Mouse (Mus musculus) heart, postnatal 0 days (tissue): ENCODE measurements around the gene H2-D1. TPM values are rescaled to one million over a fixed set of nuclear protein-coding genes. Genes with fewer than 3 reads are reported as not detected.

Experiments
- ATAC-seq: fragments of 200-750 bp; cut with Nextera tagmentation; 2 replicates; pipeline ENCODE4 v1.8.0; 2017; ENCODE audit warnings: low read depth, moderate number of reproducible peaks, moderate library complexity; ENCODE audit not compliant: insufficient read depth
- DNase-seq: peaks from one replicate; pipeline ENCODE4 v3.0.0-alpha.2; 2016; ENCODE audit warnings: low spot score
- H3K27ac ChIP-seq: fragments of 300-500 bp; sonication (generic); 2 replicates; pipeline ENCODE4 v1.5.1; 2014; ENCODE audit warnings: low read depth, mild to moderate bottlenecking
- H3K27me3 ChIP-seq: fragments of 300-500 bp; sonication (generic); 2 replicates; pipeline ENCODE4 v1.6.1; 2014; ENCODE audit warnings: low read length, mixed read lengths; ENCODE audit not compliant: control insufficient read depth, insufficient read depth
- H3K36me3 ChIP-seq: fragments of 300-500 bp; sonication (generic); replicated peaks from 2 replicates; pipeline ENCODE4 v1.6.1; 2014; ENCODE audit warnings: low read length, mixed read lengths; ENCODE audit not compliant: control insufficient read depth, insufficient read depth
- H3K4me1 ChIP-seq: fragments of 300-500 bp; sonication (generic); 2 replicates; pipeline ENCODE4 v1.6.1; 2014; ENCODE audit warnings: antibody characterized with exemption; ENCODE audit not compliant: control insufficient read depth, insufficient read depth
- H3K4me2 ChIP-seq: fragments of 300-500 bp; sonication (generic); 2 replicates; pipeline ENCODE4 v1.6.1; 2014; ENCODE audit warnings: low read depth, mild to moderate bottlenecking, low read length, moderate library complexity
- H3K4me3 ChIP-seq: fragments of 300-500 bp; sonication (generic); 2 replicates; pipeline ENCODE4 v1.5.1; 2014; ENCODE audit warnings: low read depth, low read length
- H3K9ac ChIP-seq: fragments of 300-500 bp; sonication (generic); replicated peaks from 2 replicates; pipeline ENCODE4 v1.6.1; 2014; ENCODE audit warnings: low read depth, low read length, mixed read lengths
- H3K9me3 ChIP-seq: fragments of 300-500 bp; sonication (generic); replicated peaks from 2 replicates; pipeline ENCODE4 v1.6.1; 2016; ENCODE audit warnings: low read length; ENCODE audit not compliant: control insufficient read depth
- CTCF ChIP-seq: IDR thresholded peaks from 2 replicates; pipeline ENCODE4 v1.5.1; 2016; ENCODE audit warnings: antibody characterized with exemption, control low read depth, low read depth
- EP300 ChIP-seq: IDR thresholded peaks from 2 replicates; pipeline ENCODE4 v1.6.1; 2016; ENCODE audit warnings: antibody characterized with exemption, low read depth
- WGBS: fragments of 180-500 bp; shearing (Covaris S2); extraction: QIAGEN DNeasy Blood & Tissue Kit; methylation state at CpG from one replicate; pipeline ENCODE4 v1.1.7; 2014; 5-methylcytosine and 5-hydroxymethylcytosine counted together
- polyA plus RNA-seq: library from polyadenylated mRNA; unstranded; fragments of >200 nt; fragmentation: Nextera tagmentation; extraction: Ambion mirVana; gene quantifications from 2 replicates; pipeline ENCODE4 v1.2.1, GENCODE M21; 2015
- total RNA-seq: library from RNA; depleted of rRNA; stranded (reverse); fragments of >200 nt; gene quantifications from 2 replicates; pipeline ENCODE4 v1.2.3, GENCODE M21; 2014; ENCODE audit warnings: low replicate concordance

The H2-D1 gene
- total and polyA plus RNA-seq, 2 experiments from 2014 or later = 104 to 113 TPM

DNA sequence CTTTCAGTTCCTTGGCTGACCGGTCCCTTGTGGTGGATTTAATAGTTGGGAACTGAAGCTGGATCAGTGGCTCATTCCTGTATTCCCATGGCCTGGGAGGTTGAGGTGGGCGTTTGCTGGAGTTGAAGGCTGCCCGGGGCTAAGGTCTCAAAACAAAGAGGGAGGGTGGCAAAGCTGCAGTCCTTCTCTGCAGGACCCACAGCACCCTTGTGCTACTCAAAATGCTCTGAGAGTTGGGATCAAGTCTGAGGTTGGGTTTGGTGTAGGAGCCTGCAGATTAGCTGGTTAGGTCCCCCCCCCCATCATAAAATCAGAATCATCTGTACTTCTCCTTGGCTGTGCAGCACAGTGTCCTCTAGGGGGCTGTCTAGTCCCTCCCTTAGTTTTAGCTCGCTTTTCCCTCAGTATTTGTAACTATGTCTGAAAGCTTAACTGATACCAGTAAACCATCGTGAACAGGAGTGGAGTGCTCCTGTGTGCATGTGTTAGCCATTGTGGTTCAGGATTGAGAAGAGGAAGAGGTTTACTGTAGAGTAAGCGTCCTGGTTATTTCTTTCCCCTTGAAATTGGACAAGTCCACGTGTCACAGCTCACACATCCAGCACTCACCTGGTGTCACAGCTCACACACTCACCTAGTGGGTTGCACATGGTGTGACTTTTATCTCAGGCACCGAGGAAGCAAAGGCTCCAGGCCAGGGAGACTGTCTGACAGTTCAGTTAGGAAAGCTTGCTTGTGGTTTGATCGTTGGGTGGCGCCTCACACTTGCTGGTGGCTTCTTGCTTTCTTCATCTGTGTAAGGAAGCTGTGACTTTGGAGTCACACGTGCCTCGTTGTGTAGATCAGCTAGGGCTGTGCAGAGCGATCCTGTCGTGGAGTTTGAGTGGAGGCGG lies 16.6 kb upstream of the H2-D1 start:
- no peak overlapping the region for H3K27ac ChIP-seq
- no peaks in the 10 kb centered on the region for H3K27me3 ChIP-seq
- DNase-seq (no peak), ATAC-seq (no peak)
- peaks cover 16% of the 10 kb centered on the region for H3K4me1 ChIP-seq
- peaks cover 79% of the 10 kb centered on the region for H3K36me3 ChIP-seq
- H3K4me3 ChIP-seq = no peak overlapping the region
- H3K9ac ChIP-seq = 0 out of 2 replicates have a peak overlapping the region, but pooled peaks have one; percentile 5
- H3K4me2 ChIP-seq = no peak overlapping the region
- no peaks in the 10 kb centered on the region for H3K9me3 ChIP-seq
- TF ChIP-seq CTCF (peak; percentile 39), EP300 (no peak)
- 74% methylated on average over 15 of the region's 15 CpGs for WGBS

DNA sequence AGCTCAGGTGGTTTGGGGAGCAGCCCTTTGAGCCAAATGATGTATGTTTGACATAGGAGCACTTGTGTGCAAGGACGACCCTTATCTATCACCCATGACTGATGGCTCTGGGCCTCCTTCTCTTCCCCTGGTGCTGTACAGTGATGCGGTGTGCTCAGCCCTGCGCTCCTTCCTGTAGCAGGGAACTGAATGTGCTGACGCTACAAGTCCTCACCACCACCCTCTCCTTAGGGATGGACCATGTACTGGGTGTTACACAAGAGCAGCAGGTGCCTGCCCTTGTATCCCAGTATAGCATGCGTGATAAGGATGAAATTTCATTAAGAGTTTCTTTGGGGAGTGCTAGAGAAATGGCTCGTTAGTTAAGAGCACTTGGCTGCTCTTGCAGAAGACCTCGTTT lies 15.4 kb upstream of the H2-D1 start:
- no peak overlapping the region for H3K27ac ChIP-seq
- no peaks in the 10 kb centered on the region for H3K27me3 ChIP-seq
- WGBS = 57% methylated on average over 7 of the region's 7 CpGs
- no peak for TF ChIP-seq CTCF
- no peak for TF ChIP-seq EP300
- H3K4me1 ChIP-seq = peaks cover 16% of the 10 kb centered on the region
- H3K4me3 ChIP-seq = no peak overlapping the region
- H3K9ac ChIP-seq = no peak overlapping the region
- no peaks in the 10 kb centered on the region for H3K9me3 ChIP-seq
- no peak for ATAC-seq
- H3K4me2 ChIP-seq = no peak overlapping the region
- H3K36me3 ChIP-seq = peaks cover 90% of the 10 kb centered on the region
- no peak for DNase-seq

DNA sequence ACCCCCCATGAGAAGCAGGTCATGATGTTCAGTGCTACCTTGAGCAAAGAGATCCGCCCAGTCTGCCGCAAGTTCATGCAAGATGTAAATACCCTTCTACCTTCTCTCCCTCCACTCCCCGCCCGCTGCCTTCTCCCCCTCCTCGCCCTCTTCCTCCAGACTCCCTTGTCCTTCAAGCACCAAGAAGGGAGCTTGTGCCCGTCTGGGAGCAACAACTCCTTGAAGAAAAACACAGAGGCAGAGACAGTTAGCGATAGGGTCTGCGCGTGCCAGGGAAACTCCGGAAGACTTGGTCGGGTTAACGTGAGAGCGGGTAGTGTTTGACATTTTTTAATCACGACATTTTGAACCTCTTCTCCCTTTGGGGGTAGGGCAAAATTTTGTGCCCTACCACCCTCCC lies 13.5 kb upstream of the H2-D1 start:
- no peak overlapping the region for H3K9ac ChIP-seq
- ATAC-seq (no peak), DNase-seq (no peak)
- H3K27me3 ChIP-seq = no peaks in the 10 kb centered on the region
- peaks cover 5% of the 10 kb centered on the region for H3K4me1 ChIP-seq
- H3K9me3 ChIP-seq = no peaks in the 10 kb centered on the region
- no peak overlapping the region for H3K4me3 ChIP-seq
- 89% methylated on average over 14 of the region's 14 CpGs for WGBS
- TF ChIP-seq EP300 = no peak
- no peak for TF ChIP-seq CTCF
- H3K4me2 ChIP-seq = no peak overlapping the region
- H3K36me3 ChIP-seq = peaks cover 100% of the 10 kb centered on the region
- H3K27ac ChIP-seq = no peak overlapping the region

DNA sequence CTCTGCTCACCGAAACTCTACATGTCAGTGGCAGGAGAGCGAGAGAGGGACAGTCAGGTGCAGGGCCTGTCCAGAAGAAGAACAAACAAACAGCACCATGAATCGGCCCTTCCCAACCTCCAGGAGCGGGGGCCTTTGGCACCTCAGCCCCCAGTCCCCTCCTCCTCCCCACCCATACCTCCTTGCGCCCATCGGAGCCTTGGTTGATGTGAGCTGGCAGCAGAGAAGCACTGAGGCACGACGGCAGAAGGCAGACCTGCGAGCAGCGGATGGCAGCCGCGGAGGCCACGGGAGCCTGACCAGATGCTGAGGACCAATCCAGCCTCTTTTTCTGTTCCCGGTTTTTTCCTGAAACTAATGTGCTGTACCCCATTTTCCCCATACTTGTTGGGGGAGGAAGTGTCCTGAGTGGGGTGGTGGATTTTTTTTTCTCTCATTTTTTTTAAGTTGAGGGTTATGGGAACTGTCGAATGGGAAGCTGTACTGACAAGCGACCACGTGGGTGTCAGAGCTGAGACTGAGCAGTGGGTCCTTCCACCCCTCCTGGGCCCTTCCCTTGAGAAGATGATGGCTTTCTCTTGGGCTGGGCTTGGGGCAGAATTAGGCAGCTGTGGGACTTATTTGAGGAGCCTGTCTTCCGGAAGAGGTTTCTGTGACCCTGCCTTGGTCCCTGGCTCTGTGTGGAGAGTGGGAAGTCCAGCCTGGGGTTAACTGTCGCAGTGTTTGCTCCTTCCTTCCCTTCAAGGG lies 12.9 kb upstream of the H2-D1 start:
- Histone ChIP-seq H3K36me3 (peaks cover 94% of the 10 kb centered on the region), H3K4me2 (no peak overlapping the region), H3K27ac (no peak overlapping the region), H3K9ac (no peak overlapping the region), H3K27me3 (no peaks in the 10 kb centered on the region), H3K9me3 (no peaks in the 10 kb centered on the region), H3K4me1 (no peaks in the 10 kb centered on the region), H3K4me3 (no peak overlapping the region)
- no peak for ATAC-seq
- DNase-seq = no peak
- no peak for TF ChIP-seq EP300
- no peak for TF ChIP-seq CTCF
- 90% methylated on average over 18 of the region's 19 CpGs for WGBS

DNA sequence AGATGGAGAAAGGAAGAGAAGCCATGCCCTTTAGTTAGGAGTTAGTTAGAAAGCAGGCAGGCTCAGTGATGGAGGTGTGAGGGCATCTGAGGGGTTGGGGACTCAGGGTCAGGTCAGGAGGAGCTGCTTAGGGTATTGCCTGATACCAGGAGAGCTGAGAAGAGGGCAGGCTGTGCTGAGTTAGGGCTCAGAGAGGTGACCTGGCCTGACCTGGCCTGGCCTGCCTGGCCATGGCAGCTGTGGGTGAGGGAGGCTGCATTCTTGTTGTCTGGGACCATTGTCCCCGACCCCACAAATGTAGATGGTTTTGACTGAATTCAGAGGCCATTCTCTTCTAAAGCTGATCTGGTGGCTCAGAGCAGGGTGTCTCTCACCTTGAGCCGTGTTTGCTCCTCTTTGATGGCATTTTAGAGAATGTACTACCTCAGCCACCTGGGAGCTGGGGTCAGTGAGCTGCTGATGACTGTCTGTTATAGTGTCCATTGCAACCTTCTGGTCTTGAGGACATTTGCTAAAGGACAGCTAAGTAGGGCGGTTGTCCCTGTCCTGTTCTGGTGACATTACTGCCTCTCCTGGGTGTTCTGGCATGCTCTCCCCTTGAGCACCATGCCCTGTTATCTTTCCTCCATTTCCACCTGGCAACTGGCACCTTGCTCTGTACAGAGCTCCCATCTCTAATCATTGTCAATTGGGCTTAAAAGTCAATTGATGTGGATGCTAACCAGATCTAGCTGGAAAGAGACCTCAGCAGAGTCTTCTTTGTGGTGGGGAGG lies 12.0 kb upstream of the H2-D1 start:
- H3K27ac ChIP-seq = no peak overlapping the region
- TF ChIP-seq EP300 (no peak), CTCF (no peak)
- WGBS = 81% methylated on average over 3 of the region's 3 CpGs
- H3K9ac ChIP-seq = no peak overlapping the region
- DNase-seq (no peak), ATAC-seq (no peak)
- no peaks in the 10 kb centered on the region for H3K9me3 ChIP-seq
- H3K4me2 ChIP-seq = no peak overlapping the region
- no peaks in the 10 kb centered on the region for H3K27me3 ChIP-seq
- peaks cover 84% of the 10 kb centered on the region for H3K36me3 ChIP-seq
- H3K4me1 ChIP-seq = no peaks in the 10 kb centered on the region
- no peak overlapping the region for H3K4me3 ChIP-seq
